Mouse (Mus musculus) liver, postnatal 0 days (tissue): ENCODE results near the gene Dcun1d2. TPM values are rescaled to one million over a fixed set of nuclear protein-coding genes. Genes with fewer than 3 reads are reported as not detected.

Source experiments
- ATAC-seq: fragments of 200-750 bp; cut with Nextera tagmentation; 2 replicates; pipeline ENCODE4 v1.8.0; 2017; ENCODE audit warnings: mild to moderate bottlenecking, moderate library complexity
- DNase-seq: peaks from one replicate; pipeline ENCODE4 v3.0.0-alpha.2; 2016
- H3K27ac ChIP-seq: fragments of 300-500 bp; sonication (generic); 2 replicates; pipeline ENCODE4 v1.5.1; 2014; ENCODE audit warnings: antibody characterized with exemption, moderate library complexity, mild to moderate bottlenecking, low read depth
- H3K27me3 ChIP-seq: fragments of 300-500 bp; sonication (generic); 2 replicates; pipeline ENCODE4 v1.6.1; 2014; ENCODE audit warnings: low read length, control low read depth, mixed read lengths; ENCODE audit not compliant: insufficient read depth
- H3K36me3 ChIP-seq: fragments of 300-500 bp; sonication (generic); replicated peaks from 2 replicates; pipeline ENCODE4 v1.6.1; 2014; ENCODE audit warnings: mild to moderate bottlenecking, control low read depth, low read length, moderate library complexity, mixed read lengths; ENCODE audit not compliant: insufficient read depth
- H3K4me1 ChIP-seq: fragments of 300-500 bp; sonication (generic); 2 replicates; pipeline ENCODE4 v1.6.1; 2014; ENCODE audit warnings: antibody characterized with exemption, mild to moderate bottlenecking, control low read depth; ENCODE audit not compliant: insufficient read depth
- H3K4me2 ChIP-seq: fragments of 300-500 bp; sonication (generic); 2 replicates; pipeline ENCODE4 v1.6.1; 2014; ENCODE audit warnings: low read depth, mild to moderate bottlenecking, low read length, moderate library complexity, mixed read lengths
- H3K4me3 ChIP-seq: fragments of 300-500 bp; sonication (generic); 2 replicates; pipeline ENCODE4 v1.5.1; 2014; ENCODE audit warnings: low read depth, low read length
- H3K9ac ChIP-seq: fragments of 300-500 bp; sonication (generic); replicated peaks from 2 replicates; pipeline ENCODE4 v1.6.1; 2014; ENCODE audit warnings: mild to moderate bottlenecking, moderate library complexity
- H3K9me3 ChIP-seq: fragments of 300-500 bp; sonication (generic); 2 replicates; pipeline ENCODE4 v1.6.1; 2016; ENCODE audit warnings: mild to moderate bottlenecking, control low read depth, low read length, mixed read lengths
- CTCF ChIP-seq: sonication (generic); IDR thresholded peaks from 2 replicates; pipeline ENCODE4 v1.5.1; 2016; ENCODE audit warnings: antibody characterized with exemption, low read depth
- EP300 ChIP-seq: IDR thresholded peaks from 2 replicates; pipeline ENCODE4 v1.6.1; 2016; ENCODE audit warnings: antibody characterized with exemption, low read depth, mild to moderate bottlenecking
- WGBS: fragments of 180-500 bp; shearing (Covaris S2); extraction: QIAGEN DNeasy Blood & Tissue Kit; methylation state at CpG from one replicate; pipeline ENCODE4 v1.1.7; 2014; ENCODE audit not compliant: insufficient replicate concordance; 5-methylcytosine and 5-hydroxymethylcytosine counted together
- polyA plus RNA-seq: library from polyadenylated mRNA; unstranded; fragments of >200 nt; fragmentation: Nextera tagmentation; extraction: Ambion mirVana; gene quantifications from 2 replicates; pipeline ENCODE4 v1.2.1, GENCODE M21; 2015

Dcun1d2 gene
- polyA plus RNA-seq, 1 experiment from 2014 or later = 5.9 TPM

DNA sequence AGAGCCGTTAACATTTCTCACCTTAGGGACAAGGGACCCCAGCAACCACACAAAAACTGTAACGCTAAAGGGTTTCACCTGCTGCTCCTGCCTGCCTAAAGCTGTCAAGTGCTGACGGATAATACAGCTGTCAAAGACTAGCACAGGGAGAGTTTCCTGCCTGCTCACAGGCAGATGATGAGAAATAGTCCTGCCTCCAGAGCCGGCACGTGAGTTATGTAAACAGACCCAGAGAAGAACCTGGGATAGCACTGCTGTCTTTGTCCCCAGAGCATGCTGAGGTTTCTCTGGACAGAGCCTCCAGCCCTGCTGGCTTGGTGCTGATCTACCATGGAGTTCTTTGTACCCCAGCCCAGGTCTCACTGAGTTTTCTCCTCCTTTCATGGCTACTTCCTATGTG, 70.8 kb downstream of the Dcun1d2 start:
- DNase-seq = no peak
- 44% methylated on average over 5 of the region's 5 CpGs for WGBS

DNA sequence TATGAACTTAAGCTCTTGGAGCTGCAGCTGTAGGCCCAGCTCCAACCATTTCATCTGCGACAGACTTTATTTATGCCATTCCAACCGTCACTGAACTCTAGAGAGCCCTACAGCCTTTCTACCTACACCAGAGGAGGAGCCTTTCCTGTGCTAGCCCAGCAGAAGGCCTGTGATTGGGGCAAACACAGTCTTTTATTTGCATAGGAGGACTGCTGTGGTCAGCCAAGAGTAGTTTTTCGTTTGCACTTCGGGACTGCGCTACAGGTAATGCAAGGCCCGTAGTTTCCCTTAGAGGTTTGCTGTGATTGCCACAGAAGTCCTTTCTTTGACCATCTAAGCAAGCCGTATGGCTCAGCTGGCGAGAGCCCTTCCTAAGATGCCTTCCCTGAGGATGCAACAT, 71.5 kb downstream of the Dcun1d2 start:
- no peak overlapping the region for H3K4me2 ChIP-seq
- peak; percentile 33 for ATAC-seq
- TF ChIP-seq EP300 = no peak
- no peak for TF ChIP-seq CTCF
- H3K4me1 ChIP-seq = peaks cover 9% of the 10 kb centered on the region
- no peak overlapping the region for H3K27ac ChIP-seq
- H3K4me3 ChIP-seq = no peak overlapping the region
- no peaks in the 10 kb centered on the region for H3K27me3 ChIP-seq
- H3K9ac ChIP-seq = no peak overlapping the region
- DNase-seq = no peak
- no peaks in the 10 kb centered on the region for H3K36me3 ChIP-seq
- 58% methylated on average over 8 of the region's 8 CpGs for WGBS
- no peaks in the 10 kb centered on the region for H3K9me3 ChIP-seq

More for the DNA sequence above, 70.8 kb downstream of the Dcun1d2 start:
- TF ChIP-seq CTCF = no peak
- TF ChIP-seq EP300 = no peak
- H3K4me1 ChIP-seq = peaks cover 9% of the 10 kb centered on the region
- H3K4me2 ChIP-seq = no peak overlapping the region
- H3K27me3 ChIP-seq = no peaks in the 10 kb centered on the region
- H3K4me3 ChIP-seq = no peak overlapping the region
- ATAC-seq = no peak
- H3K9me3 ChIP-seq = no peaks in the 10 kb centered on the region
- no peak overlapping the region for H3K9ac ChIP-seq
- H3K27ac ChIP-seq = no peak overlapping the region
- H3K36me3 ChIP-seq = no peaks in the 10 kb centered on the region

DNA sequence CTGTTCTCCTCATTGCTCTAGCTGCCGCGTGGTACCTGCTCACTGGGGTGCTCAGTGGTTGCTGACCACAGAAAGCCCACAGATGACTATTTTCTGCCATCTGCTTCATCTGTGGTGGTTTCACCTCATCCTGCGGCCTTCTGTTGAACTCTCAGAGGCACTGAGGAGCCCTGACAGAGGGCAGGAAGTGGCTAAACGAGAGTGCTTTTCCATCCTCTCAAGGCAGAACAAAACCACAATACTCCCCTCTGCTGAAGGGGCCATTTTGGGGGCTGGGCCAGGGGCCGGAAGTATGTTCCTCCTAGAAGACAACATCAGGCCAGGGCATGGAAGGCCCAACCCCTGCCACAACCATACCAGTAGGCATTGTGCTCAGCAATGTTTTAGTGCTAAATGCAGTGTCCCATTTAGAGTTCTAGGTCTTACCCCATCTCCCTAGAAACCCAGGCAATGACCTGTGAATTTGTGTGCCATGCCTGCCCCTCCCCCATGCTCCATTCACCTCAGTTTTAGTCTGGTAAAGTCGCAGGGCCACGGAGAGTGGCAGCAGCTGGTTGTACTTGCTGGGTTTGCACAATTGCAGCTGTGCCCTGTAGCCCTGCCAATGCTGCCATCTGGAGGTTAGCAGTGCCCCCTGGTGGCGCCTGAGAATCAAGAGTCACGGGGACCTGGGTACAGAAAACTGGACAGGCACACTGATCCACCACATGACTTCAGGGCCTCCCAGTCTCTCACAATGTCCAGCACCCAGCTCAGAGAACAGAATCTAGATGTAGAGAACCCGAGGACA, 74.3 kb downstream of the Dcun1d2 start:
- 10% methylated on average over 10 of the region's 10 CpGs for WGBS
- Histone ChIP-seq H3K4me2 (peak overlapping the region; percentile 16; the same call in 1 of the 2 replicates), H3K4me1 (peaks cover 21% of the 10 kb centered on the region), H3K4me3 (no peak overlapping the region), H3K9ac (no peak overlapping the region), H3K27ac (no peak overlapping the region), H3K9me3 (no peaks in the 10 kb centered on the region), H3K27me3 (no peaks in the 10 kb centered on the region), H3K36me3 (no peaks in the 10 kb centered on the region)
- peak; percentile 97 for TF ChIP-seq CTCF
- no peak for TF ChIP-seq EP300
- ATAC-seq (peak; percentile 81), DNase-seq (peak; percentile 92)

GRCm38 (mm10) chr8:13209770-13210169, 78.2 kb downstream of the Dcun1d2 start:
- no peaks in the 10 kb centered on the region for H3K27me3 ChIP-seq
- no peaks in the 10 kb centered on the region for H3K9me3 ChIP-seq
- H3K27ac ChIP-seq = no peak overlapping the region
- no peak overlapping the region for H3K4me2 ChIP-seq
- DNase-seq (no peak), ATAC-seq (no peak)
- H3K9ac ChIP-seq = no peak overlapping the region
- H3K4me1 ChIP-seq = peaks cover 43% of the 10 kb centered on the region
- 77% methylated on average over 1 of the region's 1 CpGs for whole genome bisulfite sequencing
- no peak overlapping the region for H3K4me3 ChIP-seq
- TF ChIP-seq EP300 = no peak
- no peak for TF ChIP-seq CTCF
- no peaks in the 10 kb centered on the region for H3K36me3 ChIP-seq

DNA sequence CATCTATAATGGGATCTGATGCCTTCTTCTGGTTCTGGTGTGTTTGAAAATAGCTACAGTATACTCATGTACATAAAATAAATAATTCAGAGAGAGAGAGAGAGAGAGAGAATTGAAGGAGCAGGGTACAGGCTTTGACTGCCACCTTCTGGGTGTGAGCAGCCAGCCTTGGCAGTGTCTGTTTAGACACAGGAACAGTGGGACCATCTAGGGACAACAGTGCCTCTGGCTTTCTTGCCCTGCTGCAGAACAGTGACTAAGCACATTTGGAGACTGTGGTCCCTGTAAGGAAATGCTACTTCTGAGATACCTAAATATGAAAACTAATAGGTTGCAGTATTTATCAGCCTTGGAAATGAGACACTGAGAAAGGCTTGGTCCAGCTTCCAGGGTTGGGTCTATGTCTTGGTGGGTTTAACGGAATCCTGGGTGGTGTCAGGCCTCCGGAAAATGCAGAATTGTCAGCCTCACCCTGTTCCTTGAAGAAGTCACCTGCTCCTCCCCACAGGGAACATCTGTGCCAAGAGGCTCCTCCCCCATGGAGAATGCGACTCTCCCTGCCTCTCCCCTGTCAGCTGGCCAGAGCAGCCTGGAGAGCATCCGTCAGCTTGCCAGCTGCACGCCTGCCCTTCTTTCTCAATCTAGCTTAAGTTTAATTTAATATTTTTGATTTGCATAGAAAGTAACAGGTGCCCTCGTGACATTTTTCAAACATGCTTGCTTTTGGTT, 79.1 kb downstream of the Dcun1d2 start:
- H3K27me3 ChIP-seq = no peaks in the 10 kb centered on the region
- H3K9me3 ChIP-seq = no peaks in the 10 kb centered on the region
- H3K9ac ChIP-seq = no peak overlapping the region
- peaks cover 51% of the 10 kb centered on the region for H3K4me1 ChIP-seq
- H3K4me3 ChIP-seq = no peak overlapping the region
- H3K4me2 ChIP-seq = 0 out of 2 replicates have a peak overlapping the region, but pooled peaks have one; percentile 4
- ATAC-seq (peak; percentile 74), DNase-seq (peak; percentile 47)
- TF ChIP-seq EP300 = no peak
- TF ChIP-seq CTCF = peak; percentile 51
- H3K36me3 ChIP-seq = no peaks in the 10 kb centered on the region
- WGBS = 36% methylated on average over 6 of the region's 6 CpGs
- H3K27ac ChIP-seq = peak overlapping the region; percentile 65

DNA sequence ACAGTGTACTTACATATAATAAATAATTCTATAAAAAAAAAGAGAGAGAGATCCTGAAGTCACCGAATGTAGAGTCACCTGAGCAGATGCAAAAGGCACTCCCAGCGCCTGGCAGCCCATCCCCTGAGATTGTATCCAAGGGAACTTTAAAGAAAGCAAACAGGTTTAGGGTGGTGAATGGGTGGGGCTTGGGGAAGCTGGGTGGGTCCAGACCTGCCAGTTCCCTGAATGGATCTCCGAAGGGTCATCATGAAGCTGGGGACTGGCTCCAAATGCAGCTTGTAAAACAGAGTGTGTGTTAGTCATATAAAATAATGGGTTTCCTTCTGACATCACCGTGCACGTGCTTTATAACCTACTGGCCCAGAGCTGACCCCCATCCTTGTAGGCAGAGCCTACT, 81.6 kb downstream of the Dcun1d2 start:
- ATAC-seq = no peak
- Histone ChIP-seq H3K27ac (no peak overlapping the region), H3K4me2 (no peak overlapping the region), H3K36me3 (no peaks in the 10 kb centered on the region), H3K9ac (no peak overlapping the region), H3K27me3 (no peaks in the 10 kb centered on the region), H3K4me3 (no peak overlapping the region), H3K9me3 (no peaks in the 10 kb centered on the region), H3K4me1 (peaks cover 57% of the 10 kb centered on the region)
- WGBS = 48% methylated on average over 5 of the region's 5 CpGs
- TF ChIP-seq EP300 = no peak
- TF ChIP-seq CTCF = no peak
- DNase-seq = no peak

Other genes starting within 250 kb of the Dcun1d2 start
- 93.8 and 97.1 TPM in 2 replicates for gene Proz, start 227.2 kb downstream of the Dcun1d2 start, polyA plus RNA-seq
- gene Pcid2, start 182.7 kb downstream of the Dcun1d2 start, polyA plus RNA-seq = 6.7 and 8.8 TPM in 2 replicates
- gene Cul4a, start 182.5 kb downstream of the Dcun1d2 start, polyA plus RNA-seq = 60.5 and 62.9 TPM in 2 replicates
- gene Lamp1, start 129.0 kb downstream of the Dcun1d2 start, polyA plus RNA-seq = 199 and 206 TPM in 2 replicates
- gene Grtp1, start 87.5 kb downstream of the Dcun1d2 start, polyA plus RNA-seq = 10.6 and 12.1 TPM in 2 replicates
- 0.45 TPM in 1 of 2 replicates, not detected in the other for gene Adprhl1, start 34.0 kb downstream of the Dcun1d2 start, polyA plus RNA-seq
- gene Tmco3, start 59 bp upstream of the Dcun1d2 start, polyA plus RNA-seq = 3.3 and 3.7 TPM in 2 replicates
- 45.9 and 52.5 TPM in 2 replicates for gene Tfdp1, start 50.6 kb upstream of the Dcun1d2 start, polyA plus RNA-seq
- gene Atp4b, start 108.7 kb upstream of the Dcun1d2 start, polyA plus RNA-seq = not detected in 2 replicates
- gene Grk1, start 117.0 kb upstream of the Dcun1d2 start, polyA plus RNA-seq = not detected in 2 replicates
- gene Tmem255b, start 147.1 kb upstream of the Dcun1d2 start, polyA plus RNA-seq = not detected in 2 replicates
- gene Gas6, start 206.4 kb upstream of the Dcun1d2 start, polyA plus RNA-seq = 9.0 and 9.3 TPM in 2 replicates